Mouse (Mus musculus) lung, embryonic 15.5 days (tissue): ENCODE data around the gene Zfp628. TPM values are rescaled to one million over a fixed set of nuclear protein-coding genes. Genes with fewer than 3 reads are reported as not detected.
"Not testable (repeated sequence)": the region's sequence is repeated elsewhere in the genome, so short reads cannot be mapped to it uniquely, and the experiment has no call there.

Experiments used
- ATAC-seq: fragments of 200-750 bp; cut with Nextera tagmentation; 2 replicates; pipeline ENCODE4 v1.8.0; 2017; ENCODE audit warnings: moderate number of reproducible peaks, borderline replicate concordance; ENCODE audit not compliant: low FRiP score, low TSS enrichment; ENCODE audit errors: extremely low read depth
- H3K27ac ChIP-seq: fragments of 300-500 bp; sonication (generic); 2 replicates; pipeline ENCODE4 v1.5.1; 2015; ENCODE audit warnings: moderate library complexity, mild to moderate bottlenecking, inconsistent platforms
- H3K27me3 ChIP-seq: fragments of 300-500 bp; sonication (generic); 2 replicates; pipeline ENCODE4 v1.6.1; 2015; ENCODE audit warnings: inconsistent platforms
- H3K36me3 ChIP-seq: fragments of 300-500 bp; sonication (generic); 2 replicates; pipeline ENCODE4 v1.6.1; 2015; ENCODE audit warnings: inconsistent platforms
- H3K4me1 ChIP-seq: fragments of 300-500 bp; sonication (generic); 2 replicates; pipeline ENCODE4 v1.6.1; 2015; ENCODE audit warnings: inconsistent platforms
- H3K4me2 ChIP-seq: fragments of 300-500 bp; sonication (generic); 2 replicates; pipeline ENCODE4 v1.6.1; 2015; ENCODE audit warnings: inconsistent platforms, mild to moderate bottlenecking, moderate library complexity
- H3K4me3 ChIP-seq: fragments of 300-500 bp; sonication (generic); 2 replicates; pipeline ENCODE4 v1.5.1; 2015; ENCODE audit warnings: mild to moderate bottlenecking, inconsistent platforms
- H3K9ac ChIP-seq: fragments of 300-500 bp; sonication (generic); 2 replicates; pipeline ENCODE4 v1.6.1; 2015; ENCODE audit warnings: inconsistent platforms
- H3K9me3 ChIP-seq: fragments of 300-500 bp; sonication (generic); 2 replicates; pipeline ENCODE4 v1.6.1; 2016; ENCODE audit warnings: inconsistent platforms
- WGBS: fragments of 180-500 bp; shearing (Covaris S2); methylation state at CpG from one replicate; pipeline ENCODE4 v1.1.7; 2015; 5-methylcytosine and 5-hydroxymethylcytosine counted together
- polyA plus RNA-seq: library from polyadenylated mRNA; unstranded; fragments of >200 nt; fragmentation: Nextera tagmentation; extraction: Ambion mirVana; gene quantifications from 2 replicates; pipeline ENCODE4 v1.2.1, GENCODE M21; 2015

Gene Zfp628
- polyA plus RNA-seq: 3.2 and 3.4 TPM in 2 replicates

GRCm38 (mm10) chr7:4915007-4915665 is at the start of gene Zfp628:
Gene Zfp628 (plus strand): TSS chr7:4915217.
- Histone ChIP-seq H3K36me3 (peaks cover 17% of the 10 kb centered on the region), H3K27me3 (no peaks in the 10 kb centered on the region), H3K9ac (peak within 1 kb of the TSS; percentile 93), H3K4me2 (peak within 1 kb of the TSS; percentile 63), H3K4me1 (peaks cover 15% of the 10 kb centered on the region), H3K27ac (peak within 1 kb of the TSS; percentile 97), H3K4me3 (peak within 1 kb of the TSS; percentile 73), H3K9me3 (no peaks in the 10 kb centered on the region)
- under 1% methylated on average over 56 of the region's 56 CpGs for WGBS
- ATAC-seq: peak; percentile 92

- Histone ChIP-seq H3K9me3 (no peaks in the 10 kb centered on the region), H3K27me3 (no peaks in the 10 kb centered on the region), H3K4me3 (peak overlapping the region; percentile 62), H3K36me3 (no peaks in the 10 kb centered on the region), H3K9ac (peak overlapping the region; percentile 45), H3K27ac (peak overlapping the region; percentile 49), H3K4me1 (peaks cover 18% of the 10 kb centered on the region), H3K4me2 (peak overlapping the region; percentile 66)
- peak; percentile 99 for ATAC-seq
- 4% methylated on average over 40 of the region's 40 CpGs for WGBS
Observed at GRCm38 (mm10) chr7:4865579-4866493, 49.2 kb upstream of the Zfp628 start.

- H3K9ac ChIP-seq: peak overlapping the region; percentile 45
- H3K27ac ChIP-seq: peak overlapping the region; percentile 49; the same call in 1 of the 2 replicates
- no peak for ATAC-seq
- H3K36me3 ChIP-seq: no peaks in the 10 kb centered on the region
- H3K9me3 ChIP-seq: no peaks in the 10 kb centered on the region
- peak overlapping the region; percentile 62 for H3K4me3 ChIP-seq
- 28% methylated on average over 10 of the region's 10 CpGs for WGBS
- H3K27me3 ChIP-seq: no peaks in the 10 kb centered on the region
- H3K4me2 ChIP-seq: peak overlapping the region; percentile 66
- H3K4me1 ChIP-seq: peaks cover 18% of the 10 kb centered on the region
Observed at GRCm38 (mm10) chr7:4866631-4867180, 48.3 kb upstream of the Zfp628 start.

- Histone ChIP-seq H3K27ac (no peak within 1 kb of the TSS), H3K4me3 (no peak within 1 kb of the TSS), H3K4me2 (no peak within 1 kb of the TSS), H3K27me3 (no peaks in the 10 kb centered on the region), H3K36me3 (no peaks in the 10 kb centered on the region), H3K4me1 (peaks cover 10% of the 10 kb centered on the region), H3K9me3 (no peaks in the 10 kb centered on the region), H3K9ac (no peak within 1 kb of the TSS)
- no peak for ATAC-seq
- WGBS: 48% methylated on average over 6 of the region's 6 CpGs
Observed at GRCm38 (mm10) chr7:4870133-4870532, 44.9 kb upstream of the Zfp628 start, which contains the start of gene Isoc2b. Gene Isoc2b (minus strand): TSS chr7:4870258.

GRCm38 (mm10) chr7:4876753-4877221 is 38.2 kb upstream of the Zfp628 start, which contains the start of gene Isoc2a:
Gene Isoc2a (plus strand): TSS chr7:4877153.
- no peaks in the 10 kb centered on the region for H3K27me3 ChIP-seq
- peaks cover 14% of the 10 kb centered on the region for H3K4me1 ChIP-seq
- ATAC-seq: peak; percentile 99
- H3K36me3 ChIP-seq: no peaks in the 10 kb centered on the region
- peak within 1 kb of the TSS; percentile 81 for H3K4me2 ChIP-seq
- H3K4me3 ChIP-seq: peak within 1 kb of the TSS; percentile 52
- H3K9ac ChIP-seq: peak within 1 kb of the TSS; percentile 48
- WGBS: 1% methylated on average over 22 of the region's 22 CpGs
- no peak within 1 kb of the TSS for H3K27ac ChIP-seq
- no peaks in the 10 kb centered on the region for H3K9me3 ChIP-seq

- no peak; the same call in 1 of the 2 replicates for ATAC-seq
- Histone ChIP-seq H3K27me3 (no peaks in the 10 kb centered on the region), H3K36me3 (no peaks in the 10 kb centered on the region), H3K27ac (no peak overlapping the region), H3K4me2 (peak overlapping the region; percentile 81), H3K4me1 (peaks cover 14% of the 10 kb centered on the region), H3K9me3 (no peaks in the 10 kb centered on the region), H3K9ac (peak overlapping the region; percentile 48), H3K4me3 (peak overlapping the region; percentile 52)
- WGBS: 7% methylated on average over 11 of the region's 11 CpGs
Observed at GRCm38 (mm10) chr7:4877226-4877625, 37.8 kb upstream of the Zfp628 start.

- Histone ChIP-seq H3K9me3 (no peaks in the 10 kb centered on the region), H3K27me3 (no peaks in the 10 kb centered on the region), H3K4me3 (peak overlapping the region; percentile 52; the same call in 1 of the 2 replicates), H3K4me2 (peak overlapping the region; percentile 81), H3K9ac (no peak overlapping the region), H3K27ac (no peak overlapping the region), H3K4me1 (peaks cover 14% of the 10 kb centered on the region), H3K36me3 (no peaks in the 10 kb centered on the region)
- no peak for ATAC-seq
Observed at GRCm38 (mm10) chr7:4878186-4878585, 36.8 kb upstream of the Zfp628 start.

- 71% methylated on average over 1 of the region's 1 CpGs for WGBS
- H3K4me3 ChIP-seq: not testable (repeated sequence)
Observed at GRCm38 (mm10) chr7:4879036-4879435, 36.0 kb upstream of the Zfp628 start.

GRCm38 (mm10) chr7:4886680-4887079 is 28.3 kb upstream of the Zfp628 start:
- Histone ChIP-seq H3K9ac (no peak overlapping the region), H3K4me3 (no peak overlapping the region), H3K27ac (no peak overlapping the region), H3K36me3 (no peaks in the 10 kb centered on the region), H3K4me2 (no peak overlapping the region), H3K9me3 (no peaks in the 10 kb centered on the region), H3K27me3 (no peaks in the 10 kb centered on the region), H3K4me1 (no peaks in the 10 kb centered on the region)
- ATAC-seq: no peak
- 40% methylated on average over 4 of the region's 4 CpGs for WGBS

More at GRCm38 (mm10) chr7:4879036-4879435, 36.0 kb upstream of the Zfp628 start:
- H3K4me2 ChIP-seq, H3K27ac ChIP-seq, ATAC-seq, H3K27me3 ChIP-seq, H3K9me3 ChIP-seq, H3K36me3 ChIP-seq, H3K9ac ChIP-seq: not testable (repeated sequence)
- H3K4me1 ChIP-seq: peaks cover 14% of the 10 kb centered on the region

GRCm38 (mm10) chr7:4895186-4895585 is 19.8 kb upstream of the Zfp628 start:
- Histone ChIP-seq H3K4me3 (no peak overlapping the region), H3K9me3 (no peaks in the 10 kb centered on the region), H3K27ac (no peak overlapping the region), H3K36me3 (no peaks in the 10 kb centered on the region), H3K9ac (no peak overlapping the region), H3K4me2 (no peak overlapping the region), H3K27me3 (peaks cover 6% of the 10 kb centered on the region; the same call in 1 of the 2 replicates), H3K4me1 (0 out of 2 replicates have a peak, but pooled peaks cover 4% of the 10 kb centered on the region)
- WGBS: 33% methylated on average over 11 of the region's 11 CpGs
- no peak for ATAC-seq

- Histone ChIP-seq H3K9me3 (peaks cover 3% of the 10 kb centered on the region; the same call in 1 of the 2 replicates), H3K36me3 (no peaks in the 10 kb centered on the region), H3K4me3 (peak overlapping the region; percentile 10; the same call in 1 of the 2 replicates), H3K4me1 (0 out of 2 replicates have a peak, but pooled peaks cover 4% of the 10 kb centered on the region), H3K27ac (no peak overlapping the region), H3K27me3 (peaks cover 6% of the 10 kb centered on the region; the same call in 1 of the 2 replicates), H3K9ac (no peak overlapping the region), H3K4me2 (peak overlapping the region; percentile 48)
- ATAC-seq: 0 out of 2 replicates have a peak, but pooled peaks have one; percentile 32
- 17% methylated on average over 16 of the region's 18 CpGs for WGBS
Observed at GRCm38 (mm10) chr7:4898851-4899648, 16.0 kb upstream of the Zfp628 start.
